Mouse (Mus musculus) lung, adult 2 months (tissue): ENCODE data around the gene Rab22a. TPM values are rescaled to one million over a fixed set of nuclear protein-coding genes. Genes with fewer than 3 reads are reported as not detected.
"Not testable (repeated sequence)": the region's sequence is repeated elsewhere in the genome, so short reads cannot be mapped to it uniquely, and the experiment has no call there.

Experiments
- DNase-seq: peaks from one replicate; pipeline ENCODE4 v3.0.0; 2022
- H3K4me1 ChIP-seq: fragments of 200-500 bp; 2 replicates; pipeline ENCODE4 v1.6.1; 2011; ENCODE audit warnings: low read length; ENCODE audit not compliant: control insufficient read depth, insufficient read depth
- H3K4me3 ChIP-seq: fragments of 200-500 bp; replicated peaks from 2 replicates; pipeline ENCODE3; 2011; ENCODE audit warnings: low read depth, mild to moderate bottlenecking, control low read depth, low read length; ENCODE audit errors: extremely low read depth
- CTCF ChIP-seq: fragments of 200-500 bp; IDR thresholded peaks from 2 replicates; pipeline ENCODE4 v1.5.1; 2011; ENCODE audit warnings: mild to moderate bottlenecking, low read length, control low read depth; ENCODE audit not compliant: insufficient read depth
- POLR2A ChIP-seq: fragments of 200-500 bp; IDR thresholded peaks from 2 replicates; pipeline ENCODE4 v1.6.1; 2011; ENCODE audit warnings: low read depth, mild to moderate bottlenecking, control low read depth, low read length, borderline replicate concordance; ENCODE audit errors: extremely low read depth
- WGBS: fragments of 180-500 bp; shearing (Covaris S2); methylation state at CpG from one replicate; pipeline ENCODE4 v1.1.7; 2018; 5-methylcytosine and 5-hydroxymethylcytosine counted together
- polyA plus RNA-seq: library from polyadenylated mRNA; depleted of rRNA; stranded (reverse); fragments of >200 nt; gene quantifications from 2 replicates; pipeline ENCODE4 v1.2.3, GENCODE M21; 2012

Gene Rab22a
- polyA plus RNA-seq, 1 experiment, result 27.3 TPM

- DNase-seq, result no peak
- WGBS, result 41% methylated on average over 10 of the region's 10 CpGs
- TF ChIP-seq CTCF (no peak), POLR2A (no peak)
- H3K4me3 ChIP-seq, result no peak overlapping the region
- H3K4me1 ChIP-seq, result no peaks in the 10 kb centered on the region
Measured at GRCm38 (mm10) chr2:173712656-173713055, 53.1 kb downstream of the Rab22a start.

- 73% methylated on average over 4 of the region's 4 CpGs for WGBS
- DNase-seq, result no peak
- Histone ChIP-seq H3K4me1 (no peaks in the 10 kb centered on the region), H3K4me3 (no peak overlapping the region)
- TF ChIP-seq POLR2A (no peak), CTCF (no peak)
Measured at GRCm38 (mm10) chr2:173713241-173713640, 53.7 kb downstream of the Rab22a start.

GRCm38 (mm10) chr2:173714620-173715218 lies 55.2 kb downstream of the Rab22a start:
- WGBS, result 68% methylated on average over 8 of the region's 8 CpGs
- DNase-seq, result no peak
- TF ChIP-seq CTCF, result no peak
- no peak for TF ChIP-seq POLR2A

GRCm38 (mm10) chr2:173716966-173717365 lies 57.4 kb downstream of the Rab22a start:
- TF ChIP-seq POLR2A (no peak), CTCF (no peak)
- Histone ChIP-seq H3K4me1 (no peaks in the 10 kb centered on the region), H3K4me3 (no peak overlapping the region)
- WGBS, result 83% methylated on average over 5 of the region's 5 CpGs
- no peak for DNase-seq

More at GRCm38 (mm10) chr2:173714620-173715218, 55.2 kb downstream of the Rab22a start:
- Histone ChIP-seq H3K4me1 (no peaks in the 10 kb centered on the region), H3K4me3 (no peak overlapping the region)

- H3K4me3 ChIP-seq, H3K4me1 ChIP-seq, DNase-seq: not testable (repeated sequence)
- 83% methylated on average over 6 of the region's 7 CpGs for WGBS
Measured at GRCm38 (mm10) chr2:173719115-173719514, 59.6 kb downstream of the Rab22a start, which contains the start of gene 1700010B08Rik. Gene 1700010B08Rik, plus strand, starts transcription at chr2:173719415.

GRCm38 (mm10) chr2:173722251-173722857 lies 62.8 kb downstream of the Rab22a start:
- DNase-seq, result no peak
- H3K4me3 ChIP-seq, result no peak overlapping the region
- WGBS, result 44% methylated on average over 11 of the region's 11 CpGs
- H3K4me1 ChIP-seq, result no peaks in the 10 kb centered on the region
- no peak for TF ChIP-seq POLR2A
- TF ChIP-seq CTCF, result no peak

GRCm38 (mm10) chr2:173724382-173724781 lies 64.8 kb downstream of the Rab22a start:
- 40% methylated on average over 14 of the region's 14 CpGs for WGBS
- TF ChIP-seq CTCF (no peak), POLR2A (no peak)

GRCm38 (mm10) chr2:173724940-173725807 lies 65.6 kb downstream of the Rab22a start:
- TF ChIP-seq POLR2A (no peak), CTCF (no peak)
- H3K4me3 ChIP-seq, result no peak overlapping the region
- no peaks in the 10 kb centered on the region for H3K4me1 ChIP-seq
- WGBS, result 54% methylated on average over 15 of the region's 15 CpGs
- DNase-seq, result no peak

More at GRCm38 (mm10) chr2:173724382-173724781, 64.8 kb downstream of the Rab22a start:
- DNase-seq, result no peak
- no peak overlapping the region for H3K4me3 ChIP-seq
- no peaks in the 10 kb centered on the region for H3K4me1 ChIP-seq

GRCm38 (mm10) chr2:173725819-173726218 lies 66.3 kb downstream of the Rab22a start:
- no peak for DNase-seq
- 85% methylated on average over 4 of the region's 4 CpGs for WGBS
- no peak overlapping the region for H3K4me3 ChIP-seq
- no peak for TF ChIP-seq POLR2A
- no peak for TF ChIP-seq CTCF
- H3K4me1 ChIP-seq, result no peaks in the 10 kb centered on the region

- no peak for DNase-seq
- Histone ChIP-seq H3K4me3 (no peak overlapping the region), H3K4me1 (no peaks in the 10 kb centered on the region)
- TF ChIP-seq POLR2A, result no peak
- TF ChIP-seq CTCF, result no peak
- 26% methylated on average over 9 of the region's 9 CpGs for WGBS
Measured at GRCm38 (mm10) chr2:173730444-173730966, 70.9 kb downstream of the Rab22a start.

GRCm38 (mm10) chr2:173734426-173734825 lies 74.9 kb downstream of the Rab22a start:
- H3K4me3 ChIP-seq, result no peak overlapping the region
- H3K4me1 ChIP-seq, result peaks cover 10% of the 10 kb centered on the region
- TF ChIP-seq CTCF (no peak), POLR2A (no peak)
- DNase-seq, result no peak
- WGBS, result 71% methylated on average over 2 of the region's 2 CpGs
